Mouse (Mus musculus): Measurements from ENCODE around the gene Dennd2c.

- TF ChIP-seq CTCF (IDR thresholded peaks at IDR 0.05; ENCODE audit: insufficient read depth, low read depth, low read length) (no peak), POLR2A (IDR thresholded peaks at IDR 0.05; ENCODE audit: insufficient read depth, low read depth, low read length) (no peak)
Observed at GRCm38 (mm10) chr3:103139047-103139446, 36.6 kb downstream of the Dennd2c start.
